Mouse (Mus musculus): Measurements from ENCODE around the gene Lpcat1.

- TF ChIP-seq CTCF (IDR thresholded peaks at IDR 0.05; ENCODE audit: borderline replicate concordance, extremely low read depth, insufficient read depth, insufficient read length): no peak
- TF ChIP-seq POLR2A (IDR thresholded peaks at IDR 0.05; ENCODE audit: borderline replicate concordance, extremely low read depth, insufficient read depth, insufficient read length, poor library complexity, severe bottlenecking): no peak
Measured at GRCm38 (mm10) chr13:73448723-73449122, 18.3 kb upstream of the Lpcat1 start.

Measured in brain, embryonic 14.5 days (tissue).